Mouse (Mus musculus): ENCODE measurements around the gene Tubd1.

The Tubd1 gene

GRCm38 (mm10) chr11:86583990-86584897, 39.5 kb downstream of the Tubd1 start:
- DNase-seq (ENCODE audit: low spot score in 2 of 2) = no peak

- DNase-seq (ENCODE audit: low spot score in 2 of 2) = no peak
Measured at GRCm38 (mm10) chr11:86584898-86585597, 40.3 kb downstream of the Tubd1 start.

- DNase-seq (ENCODE audit: low spot score in 2 of 2) = no peak
Measured at GRCm38 (mm10) chr11:86585598-86585984, 40.8 kb downstream of the Tubd1 start.

GRCm38 (mm10) chr11:86586177-86586867, 41.5 kb downstream of the Tubd1 start:
- no peak for DNase-seq (ENCODE audit: low spot score in 2 of 2)

- no peak for DNase-seq (ENCODE audit: low spot score in 2 of 2)
Measured at GRCm38 (mm10) chr11:86586868-86587792, 42.3 kb downstream of the Tubd1 start.

- no peak for DNase-seq (ENCODE audit: low spot score in 2 of 2)
Measured at GRCm38 (mm10) chr11:86587830-86588229, 43.0 kb downstream of the Tubd1 start.

GRCm38 (mm10) chr11:86588583-86589298, 44.0 kb downstream of the Tubd1 start:
- DNase-seq (ENCODE audit: low spot score in 2 of 2) = no peak

GRCm38 (mm10) chr11:86590066-86590465, 45.3 kb downstream of the Tubd1 start:
- no peak for DNase-seq (ENCODE audit: low spot score in 2 of 2)

GRCm38 (mm10) chr11:86590579-86590978, 45.8 kb downstream of the Tubd1 start:
- no peak for DNase-seq (ENCODE audit: low spot score in 2 of 2)

GRCm38 (mm10) chr11:86591301-86591845, 46.6 kb downstream of the Tubd1 start:
- no peak for DNase-seq (ENCODE audit: low spot score in 2 of 2)

- DNase-seq (ENCODE audit: low spot score in 2 of 2) = no peak
Measured at GRCm38 (mm10) chr11:86591931-86592616, 47.3 kb downstream of the Tubd1 start.

- DNase-seq (ENCODE audit: low spot score in 2 of 2) = no peak
Measured at GRCm38 (mm10) chr11:86592993-86593392, 48.2 kb downstream of the Tubd1 start.

- DNase-seq (ENCODE audit: low spot score in 2 of 2) = no peak
Measured at GRCm38 (mm10) chr11:86593443-86593842, 48.7 kb downstream of the Tubd1 start.

GRCm38 (mm10) chr11:86594188-86594876, 49.5 kb downstream of the Tubd1 start:
- no peak for DNase-seq (ENCODE audit: low spot score in 2 of 2)

GRCm38 (mm10) chr11:86595366-86595765, 50.6 kb downstream of the Tubd1 start:
- DNase-seq (ENCODE audit: low spot score in 2 of 2) = no peak

- DNase-seq (ENCODE audit: low spot score in 2 of 2) = no peak
Measured at GRCm38 (mm10) chr11:86596187-86596960, 51.6 kb downstream of the Tubd1 start.

GRCm38 (mm10) chr11:86596976-86597375, 52.2 kb downstream of the Tubd1 start:
- no peak for DNase-seq (ENCODE audit: low spot score in 2 of 2)

GRCm38 (mm10) chr11:86598154-86598553, 53.4 kb downstream of the Tubd1 start:
- no peak for DNase-seq (ENCODE audit: low spot score in 2 of 2)
